Mouse (Mus musculus) small intestine, adult 2 months (tissue): ENCODE measurements around the gene Spg7.

Source experiments
- CTCF ChIP-seq: fragments of 200-500 bp; IDR thresholded peaks from 2 replicates; pipeline ENCODE4 v1.5.1; 2012; ENCODE audit warnings: low read depth, mild to moderate bottlenecking, control low read depth, inconsistent platforms, low read length, moderate library complexity, mixed read lengths; ENCODE audit not compliant: insufficient replicate concordance, insufficient read length; ENCODE audit errors: extremely low read depth
- POLR2A ChIP-seq: fragments of 200-500 bp; IDR thresholded peaks from 2 replicates; pipeline ENCODE4 v1.6.1; 2012; ENCODE audit warnings: low read depth, mild to moderate bottlenecking, control low read depth, inconsistent platforms, low read length, moderate library complexity

DNA sequence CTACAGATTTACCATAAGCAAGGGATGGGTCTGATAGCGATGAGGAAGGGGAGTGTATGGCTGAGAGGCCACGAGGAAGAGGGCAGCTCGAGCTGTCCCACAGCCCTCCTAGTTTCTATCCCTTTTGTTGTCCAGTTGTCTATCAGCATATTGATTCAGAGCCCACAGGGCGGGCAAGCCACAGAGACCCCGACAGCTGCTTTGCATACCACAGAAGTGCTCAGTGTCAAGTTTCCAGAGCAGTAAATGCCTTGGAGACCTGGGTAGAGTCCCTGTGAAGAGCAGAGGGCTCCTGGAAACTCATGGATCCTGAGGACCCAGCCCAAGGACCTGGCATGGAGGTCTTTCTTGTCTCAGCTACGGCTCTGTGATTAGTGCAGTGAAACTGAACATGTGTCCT lies 20.3 kb downstream of the Spg7 start:
- TF ChIP-seq CTCF (no peak), POLR2A (no peak)
